Mouse (Mus musculus) forebrain, embryonic 11.5 days (tissue): ENCODE data around the gene Gm15013. TPM values are rescaled to one million over a fixed set of nuclear protein-coding genes. Genes with fewer than 3 reads are reported as not detected.
"Not testable (repeated sequence)": the region's sequence is repeated elsewhere in the genome, so short reads cannot be mapped to it uniquely, and the experiment has no call there.

Experiments
- ATAC-seq: fragments of 200-750 bp; cut with Nextera tagmentation; replicated peaks from 2 replicates; pipeline ENCODE4 v1.8.0; 2017; ENCODE audit warnings: moderate TSS enrichment; ENCODE audit not compliant: low FRiP score
- DNase-seq: peaks from one replicate; pipeline ENCODE4 v3.0.0-alpha.2; 2017; ENCODE audit warnings: low spot score
- H3K27ac ChIP-seq: fragments of 300-500 bp; sonication (generic); 2 replicates; pipeline ENCODE4 v1.5.1; 2014; ENCODE audit warnings: low read depth, low read length
- H3K27me3 ChIP-seq: fragments of 300-500 bp; sonication (generic); 2 replicates; pipeline ENCODE4 v1.6.1; 2014; ENCODE audit warnings: mild to moderate bottlenecking, low read length, mixed read lengths; ENCODE audit not compliant: control insufficient read depth, insufficient read depth
- H3K36me3 ChIP-seq: fragments of 300-500 bp; sonication (generic); 2 replicates; pipeline ENCODE4 v1.6.1; 2014; ENCODE audit warnings: mild to moderate bottlenecking, low read length, moderate library complexity, mixed read lengths; ENCODE audit not compliant: control insufficient read depth, insufficient read depth
- H3K4me1 ChIP-seq: fragments of 300-500 bp; sonication (generic); replicated peaks from 2 replicates; pipeline ENCODE4 v1.6.1; 2014; ENCODE audit warnings: low read length, mixed read lengths; ENCODE audit not compliant: control insufficient read depth, insufficient read depth
- H3K4me2 ChIP-seq: fragments of 300-500 bp; sonication (generic); 2 replicates; pipeline ENCODE4 v1.6.1; 2014; ENCODE audit warnings: low read depth, mild to moderate bottlenecking, low read length, moderate library complexity, mixed read lengths; ENCODE audit not compliant: severe bottlenecking
- H3K4me3 ChIP-seq: fragments of 300-500 bp; sonication (generic); 2 replicates; pipeline ENCODE4 v1.5.1; 2014; ENCODE audit warnings: low read depth, low read length
- H3K9ac ChIP-seq: fragments of 300-500 bp; sonication (generic); 2 replicates; pipeline ENCODE4 v1.6.1; 2014; ENCODE audit warnings: low read length
- H3K9me3 ChIP-seq: fragments of 300-500 bp; sonication (generic); 2 replicates; pipeline ENCODE4 v1.6.1; 2016; ENCODE audit warnings: low read length, mixed read lengths; ENCODE audit not compliant: control insufficient read depth
- WGBS: fragments of 180-500 bp; shearing (Covaris S2); extraction: QIAGEN DNeasy Blood & Tissue Kit; methylation state at CpG from one replicate; pipeline ENCODE4 v1.1.7; 2014; 5-methylcytosine and 5-hydroxymethylcytosine counted together
- polyA plus RNA-seq: library from polyadenylated mRNA; unstranded; fragments of >200 nt; fragmentation: Nextera tagmentation; extraction: Ambion mirVana; gene quantifications from 2 replicates; pipeline ENCODE4 v1.2.1, GENCODE M21; 2014

Gene Gm15013
- not detected in 2 replicates for polyA plus RNA-seq

DNA sequence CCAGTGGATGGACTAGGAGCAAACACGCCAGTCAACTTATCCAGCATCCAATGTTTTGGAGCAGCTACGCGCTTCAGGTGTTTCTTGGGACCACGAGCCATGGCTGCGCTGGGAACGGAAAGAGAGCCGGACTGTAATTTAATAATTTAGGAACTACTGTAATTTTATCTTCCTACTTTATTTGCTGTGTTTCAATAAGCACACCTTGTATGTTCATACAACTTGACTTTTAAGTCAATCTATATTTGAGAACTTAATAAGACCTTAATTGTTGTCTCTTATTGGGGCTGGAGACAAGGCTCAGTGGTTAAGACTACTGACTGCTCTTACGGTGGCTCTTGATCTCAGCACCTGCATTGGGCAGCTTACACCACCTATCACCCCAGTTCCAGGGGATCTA lies at the start of gene Gm15013:
TSS of gene Gm15013 (minus strand) at position 101 of the 400 bp plus-strand sequence.
- 96% methylated on average over 8 of the region's 8 CpGs for WGBS
- Histone ChIP-seq H3K4me2 (no peak within 1 kb of the TSS), H3K36me3 (no peaks in the 10 kb centered on the region), H3K27me3 (no peaks in the 10 kb centered on the region), H3K4me1 (no peaks in the 10 kb centered on the region), H3K4me3 (no peak within 1 kb of the TSS), H3K9ac (no peak within 1 kb of the TSS), H3K27ac (no peak within 1 kb of the TSS), H3K9me3 (no peaks in the 10 kb centered on the region)
- DNase-seq (no peak), ATAC-seq (no peak)

DNA sequence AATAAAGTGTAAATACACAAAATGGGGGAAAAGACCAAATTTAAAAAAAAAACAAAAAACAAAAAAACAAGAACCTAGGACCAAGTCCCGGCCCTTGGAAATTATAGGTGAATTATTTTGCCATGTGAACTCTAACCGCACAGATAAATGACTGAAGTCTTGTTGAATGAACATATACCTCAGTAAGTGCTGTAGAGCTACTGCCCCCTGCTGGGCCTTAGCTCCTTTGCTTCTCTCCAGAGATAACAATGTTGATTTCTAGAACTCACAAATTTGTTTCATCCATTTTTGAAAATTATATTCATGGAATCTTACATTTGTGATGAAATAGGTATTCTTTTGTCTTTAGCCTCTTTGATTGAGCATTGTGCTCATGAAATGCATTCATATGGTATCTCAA lies 48.3 kb upstream of the Gm15013 start:
- Histone ChIP-seq H3K4me1 (no peaks in the 10 kb centered on the region), H3K9me3 (no peaks in the 10 kb centered on the region), H3K4me2 (no peak overlapping the region), H3K36me3 (no peaks in the 10 kb centered on the region), H3K4me3 (no peak overlapping the region), H3K27me3 (no peaks in the 10 kb centered on the region), H3K9ac (no peak overlapping the region), H3K27ac (no peak overlapping the region)
- ATAC-seq, result no peak
- no peak for DNase-seq
- 88% methylated on average over 2 of the region's 2 CpGs for WGBS

DNA sequence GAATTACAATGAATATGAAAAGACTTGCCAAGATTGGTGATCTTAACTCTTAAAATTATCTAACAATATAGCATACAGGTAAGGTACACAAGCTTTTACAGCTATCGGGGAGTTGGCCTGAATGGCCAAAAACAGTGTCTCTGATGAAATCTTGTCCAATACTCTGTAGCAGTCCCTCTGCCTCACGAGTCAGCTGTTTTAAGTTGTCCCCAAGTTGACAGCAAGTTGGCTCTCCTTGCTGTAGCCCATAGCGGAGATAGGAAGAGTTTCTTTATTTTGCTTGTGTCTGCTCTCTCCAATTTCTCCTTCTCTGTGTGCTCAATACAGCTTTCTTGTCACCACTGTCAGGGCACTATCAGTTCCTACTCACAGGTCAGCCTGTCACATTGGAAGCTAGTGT lies 44.4 kb upstream of the Gm15013 start:
- ATAC-seq, H3K9ac ChIP-seq, H3K4me1 ChIP-seq, H3K27me3 ChIP-seq, H3K9me3 ChIP-seq, DNase-seq, H3K4me2 ChIP-seq, H3K27ac ChIP-seq, H3K36me3 ChIP-seq, H3K4me3 ChIP-seq: not testable (repeated sequence)
- 73% methylated on average over 3 of the region's 3 CpGs for whole genome bisulfite sequencing

DNA sequence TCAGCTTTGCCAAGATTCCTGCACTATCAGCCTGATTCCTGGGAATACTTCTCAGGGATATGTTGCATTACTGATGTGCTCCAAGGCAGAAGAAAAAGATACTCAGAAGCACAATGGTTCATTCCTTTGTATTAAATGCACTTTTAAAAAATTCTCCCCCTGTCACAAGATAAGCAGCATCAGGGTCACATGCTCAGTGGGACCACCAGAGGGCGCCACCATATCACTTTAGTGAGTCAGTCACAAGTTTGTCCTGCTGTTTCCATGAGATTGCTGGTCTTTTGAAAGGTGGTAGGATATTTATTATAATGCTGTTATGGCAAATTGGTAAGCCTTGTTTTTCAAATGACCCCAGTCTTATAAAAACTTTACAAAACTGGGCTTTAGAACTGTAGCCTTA lies 37.6 kb upstream of the Gm15013 start:
- no peaks in the 10 kb centered on the region for H3K36me3 ChIP-seq
- 0 out of 2 replicates have a peak, but pooled peaks cover 2% of the 10 kb centered on the region for H3K27me3 ChIP-seq
- H3K9ac ChIP-seq, result no peak overlapping the region
- H3K9me3 ChIP-seq, result no peaks in the 10 kb centered on the region
- no peak overlapping the region for H3K27ac ChIP-seq
- no peak overlapping the region for H3K4me3 ChIP-seq
- no peaks in the 10 kb centered on the region for H3K4me1 ChIP-seq
- ATAC-seq, result no peak
- peak; percentile 67 for DNase-seq
- WGBS, result 0% methylated on average over 1 of the region's 1 CpGs
- H3K4me2 ChIP-seq, result no peak overlapping the region

DNA sequence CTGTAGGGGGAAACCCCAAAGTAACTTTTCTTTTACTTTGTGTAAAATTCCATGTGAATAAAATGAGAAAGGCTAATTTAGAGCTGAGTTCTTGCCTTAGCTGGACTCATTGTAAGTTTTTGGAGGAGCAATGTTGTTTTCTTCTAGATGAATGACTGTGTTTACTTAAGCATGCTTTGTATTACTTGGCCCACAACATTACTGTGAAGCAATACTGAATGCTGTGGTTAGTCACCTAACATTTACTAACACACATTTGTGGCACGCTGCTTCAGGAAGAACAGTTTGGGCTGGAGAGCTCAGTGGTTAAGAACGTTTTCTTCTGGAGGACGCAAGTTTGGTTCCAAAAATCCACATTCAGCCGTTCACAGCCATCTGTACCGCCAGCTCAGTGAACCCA lies 22.8 kb upstream of the Gm15013 start:
- Histone ChIP-seq H3K9ac (no peak overlapping the region), H3K27ac (no peak overlapping the region), H3K4me1 (no peaks in the 10 kb centered on the region), H3K4me3 (no peak overlapping the region), H3K9me3 (no peaks in the 10 kb centered on the region), H3K36me3 (no peaks in the 10 kb centered on the region), H3K27me3 (no peaks in the 10 kb centered on the region; the same call in 1 of the 2 replicates), H3K4me2 (no peak overlapping the region)
- DNase-seq (no peak), ATAC-seq (no peak)
- 89% methylated on average over 5 of the region's 5 CpGs for WGBS

DNA sequence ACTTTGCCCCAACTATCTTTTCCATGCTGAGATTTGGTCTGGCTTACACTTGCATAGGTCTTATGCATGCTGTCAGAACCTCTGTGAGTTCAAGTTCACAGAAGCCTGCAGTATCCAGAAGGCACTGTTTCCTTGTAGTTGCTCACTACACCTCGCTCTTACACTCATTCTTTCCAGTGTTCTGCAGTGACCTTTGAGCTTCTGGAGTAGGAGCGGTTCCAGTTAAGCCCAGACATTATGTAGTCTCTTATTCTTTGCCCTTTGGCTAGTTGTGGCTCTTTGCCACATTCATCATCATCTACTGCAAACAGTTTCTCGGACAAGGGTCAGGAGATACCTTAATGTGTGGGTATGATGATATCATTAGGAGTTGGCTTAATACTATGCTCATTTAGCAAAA lies 16.3 kb upstream of the Gm15013 start:
- no peak overlapping the region for H3K9ac ChIP-seq
- no peak overlapping the region for H3K4me2 ChIP-seq
- 86% methylated on average over 3 of the region's 3 CpGs for WGBS
- no peaks in the 10 kb centered on the region for H3K27me3 ChIP-seq
- DNase-seq (no peak), ATAC-seq (no peak)
- no peak overlapping the region for H3K4me3 ChIP-seq
- H3K27ac ChIP-seq, result no peak overlapping the region
- H3K9me3 ChIP-seq, result no peaks in the 10 kb centered on the region
- H3K4me1 ChIP-seq, result no peaks in the 10 kb centered on the region
- no peaks in the 10 kb centered on the region for H3K36me3 ChIP-seq

DNA sequence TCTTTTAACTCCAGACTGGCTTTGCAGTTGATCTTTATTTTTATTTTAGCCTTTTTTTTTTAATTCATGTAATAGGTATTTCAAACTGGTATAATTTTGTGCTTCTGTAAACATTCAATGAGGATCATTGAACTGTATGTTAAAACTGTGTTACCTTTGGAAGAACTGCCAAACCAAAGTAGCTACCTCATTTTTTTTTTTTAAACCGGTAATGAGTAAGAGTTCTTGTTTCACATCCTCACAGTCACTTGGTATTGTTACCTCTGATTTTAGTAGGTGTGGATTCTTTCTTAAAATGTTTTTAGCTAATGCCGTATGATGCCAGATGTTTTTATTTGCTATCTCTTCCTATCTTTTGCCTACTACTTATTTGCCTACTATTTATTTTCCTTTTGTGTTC lies 8.1 kb upstream of the Gm15013 start:
- Histone ChIP-seq H3K9ac (no peak overlapping the region), H3K9me3 (no peaks in the 10 kb centered on the region), H3K4me2 (no peak overlapping the region), H3K27ac (no peak overlapping the region), H3K4me3 (no peak overlapping the region), H3K4me1 (no peaks in the 10 kb centered on the region), H3K27me3 (no peaks in the 10 kb centered on the region), H3K36me3 (no peaks in the 10 kb centered on the region)
- no peak for DNase-seq
- no peak for ATAC-seq
- 87% methylated on average over 2 of the region's 2 CpGs for WGBS

DNA sequence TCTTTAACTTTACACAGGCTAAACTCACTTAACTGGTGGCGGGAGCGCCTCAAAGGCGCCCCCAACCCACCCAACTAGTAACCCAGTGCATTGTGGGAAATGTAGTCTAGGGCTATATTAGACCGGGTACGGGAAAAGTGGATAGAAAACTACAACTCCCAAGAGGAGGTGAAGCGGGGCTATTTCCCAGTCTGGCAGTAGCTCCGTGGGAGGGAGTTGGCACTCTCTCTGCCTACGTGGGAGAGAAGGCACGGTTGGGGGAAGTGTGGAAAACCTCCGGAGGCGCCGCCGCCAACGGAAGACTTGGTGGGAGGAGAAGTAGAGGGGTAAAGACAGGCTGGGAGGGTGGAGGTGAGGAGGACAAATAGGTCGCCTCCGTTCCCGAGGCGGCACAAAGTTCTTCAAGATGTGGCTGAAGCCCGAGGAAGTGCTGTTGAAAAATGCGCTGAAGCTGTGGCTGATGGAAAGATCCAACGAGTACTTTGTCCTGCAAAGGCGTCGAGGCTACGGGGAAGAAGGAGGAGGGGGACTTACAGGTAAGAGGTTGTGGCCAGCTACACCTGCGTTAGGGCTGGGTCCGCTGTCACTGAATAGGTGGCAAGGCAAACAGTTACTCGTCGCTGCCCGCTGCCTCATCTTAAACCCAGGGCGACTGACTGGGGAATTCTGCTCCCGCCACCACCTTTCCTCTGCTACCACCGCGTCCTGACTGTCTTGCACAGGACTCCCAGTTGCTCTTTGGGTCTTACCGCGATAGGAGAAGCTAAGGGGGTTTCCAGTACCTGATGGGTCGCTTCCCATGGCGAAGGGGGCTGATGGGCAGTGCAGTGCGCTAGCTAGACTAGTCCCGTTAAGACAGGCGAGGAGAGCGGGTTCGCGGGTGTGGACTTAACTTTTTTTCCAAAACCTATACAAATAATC lies 29.2 kb downstream of the Gm15013 start, which contains the start of gene Tbc1d8b:
TSS of gene Tbc1d8b (plus strand) at position 222 of the 921 bp plus-strand sequence.
- Histone ChIP-seq H3K36me3 (no peaks in the 10 kb centered on the region), H3K27me3 (no peaks in the 10 kb centered on the region; the same call in none of the 2 replicates), H3K9ac (peak within 1 kb of the TSS; percentile 54), H3K27ac (no peak within 1 kb of the TSS), H3K4me2 (peak within 1 kb of the TSS; percentile 58), H3K4me1 (no peaks in the 10 kb centered on the region), H3K9me3 (no peaks in the 10 kb centered on the region), H3K4me3 (peak within 1 kb of the TSS; percentile 45)
- 15% methylated on average over 43 of the region's 43 CpGs for WGBS
- ATAC-seq (peak; percentile 99), DNase-seq (peak; percentile 75)
